Mouse (Mus musculus) ES-Bruce4 (cell line): Measurements from ENCODE around the gene Pibf1.

ENCODE experiments used
- CTCF ChIP-seq: IDR thresholded peaks from one replicate; pipeline ENCODE4 v1.8.1; 2011; ENCODE audit warnings: low read depth, low read length
- EP300 ChIP-seq: IDR thresholded peaks from 2 replicates; pipeline ENCODE4 v1.6.1; 2011; ENCODE audit warnings: low read depth, low read length; ENCODE audit not compliant: insufficient read depth
- POLR2A ChIP-seq: IDR thresholded peaks from one replicate; pipeline ENCODE4 v1.8.1; 2011; ENCODE audit warnings: low read length; ENCODE audit not compliant: insufficient read depth

DNA sequence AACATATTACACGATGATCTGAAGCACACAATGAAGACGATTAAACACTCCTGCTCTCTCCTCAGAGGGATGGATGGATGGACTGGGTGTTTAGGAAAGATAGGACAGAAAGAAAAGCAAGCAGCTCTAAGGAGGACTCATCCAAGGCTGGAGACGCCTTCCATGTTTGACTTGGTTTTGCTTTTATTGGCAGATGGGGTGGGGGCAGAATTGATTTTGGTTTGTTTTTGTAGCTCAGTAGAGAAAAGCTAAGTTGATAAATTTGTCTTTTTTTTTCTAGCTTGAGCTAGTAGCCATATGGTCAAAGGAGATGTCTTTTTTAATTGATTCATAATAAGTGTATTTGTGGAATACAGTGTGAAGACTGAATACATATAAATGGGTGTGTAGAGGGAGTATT is 133.8 kb downstream of the Pibf1 start:
- TF ChIP-seq CTCF (no peak), POLR2A (no peak), EP300 (no peak)
